ENCODE assay signal across 19 mouse cellular contexts in genomic region chr8:122902581-122902980, GRCm38 (mm10). TPM values are rescaled to one million over a fixed set of nuclear protein-coding genes. Genes with fewer than 3 reads are reported as not detected.
DNase-seq lines count a peak whose midpoint lies in the region; ATAC-seq and TF ChIP-seq lines count a peak whose summit lies in the region.
"Had no signal": no experiment of that assay in that cellular context is flagged by ENCODE, and none has a peak within 500 bp of the region (broad histone marks: within the 10 kb centered on the region; RNA-seq: fewer than 3 reads in every experiment).

No protein-coding gene starts in this region.

- H3K4me1 ChIP-seq in brown adipose tissue, adult 24 weeks (ENCODE audit: control insufficient read depth, insufficient read depth, insufficient read length, low read length): peaks cover 33% of the 10 kb centered on the region
- H3K4me1 ChIP-seq: midbrain, embryonic 13.5 days had no signal

- no peak for TF ChIP-seq CTCF in gastrocnemius, adult 2 months (IDR thresholded peaks at IDR 0.05)
- TF ChIP-seq CTCF in left cerebral cortex, adult 2 months (IDR thresholded peaks at IDR 0.05): no peak

- intact Hi-C loops in gastrocnemius, adult 2 months (cut with DNase I): loop anchor here (5.0 kb wide), 1 partner anchor 50 kb away; no protein-coding TSS in a partner anchor
- intact Hi-C loops in gastrocnemius, postnatal 14 days (cut with DNase I; ENCODE audit: low total_unique reads): no loop called here
- intact Hi-C loops in left cerebral cortex, adult 2 months (cut with DNase I): no loop called here

- no peak overlapping the region for H3K4me3 ChIP-seq in gastrocnemius, adult 2 months
- no peak overlapping the region for H3K4me3 ChIP-seq in left cerebral cortex, adult 2 months
- H3K4me3 ChIP-seq in brown adipose tissue, adult 24 weeks (ENCODE audit: insufficient read depth, low read depth, low read length): no peak overlapping the region
- H3K4me3 ChIP-seq: heart, embryonic 13.5 days; midbrain, embryonic 13.5 days; myocyte; neural tube, embryonic 15.5 days had no signal

- no peak for DNase-seq in gastrocnemius, adult 2 months
- DNase-seq in gastrocnemius, postnatal 14 days: no peak
- no peak for DNase-seq in left cerebral cortex, adult 2 months (ENCODE audit: extremely low spot score in 1 of 2, low spot score in 2 of 2)
- no peak for DNase-seq in left cerebral cortex, adult 8-10 months (ENCODE audit: low spot score in 2 of 2)
- DNase-seq in adrenal gland, postnatal 14 days: peak; percentile 71
- DNase-seq: gastrocnemius, postnatal 10 days; heart, postnatal 4 days; kidney, postnatal 4 days; left cerebral cortex, postnatal 4 days; lung, embryonic 14.5 days; lung, postnatal 4 days had no signal

- H3K27ac ChIP-seq in gastrocnemius, adult 2 months: peak overlapping the region; percentile 73
- peak overlapping the region; percentile 61 for H3K27ac ChIP-seq in left cerebral cortex, adult 2 months
- peak overlapping the region; percentile 84 for H3K27ac ChIP-seq in brown adipose tissue, adult 24 weeks (replicated peaks; ENCODE audit: low read depth, low read length)
- H3K27ac ChIP-seq: heart, embryonic 13.5 days; midbrain, embryonic 13.5 days; neural tube, embryonic 15.5 days had no signal

- no peak for ATAC-seq in granulocyte monocyte progenitor cell, adult 5-6 weeks (replicated peaks; ENCODE audit: poor library complexity, severe bottlenecking)
- ATAC-seq: inflammation-experienced regulatory T-cells, adult 6 months; midbrain, embryonic 13.5 days had no signal

RNA-seq across cellular contexts. Expression of gene Cdh15, which starts 54.8 kb away (rescaled TPM):
- total RNA-seq in gastrocnemius, adult 2 months (2021): 10 to 100 TPM; 19.0 to 22.8 TPM
- total RNA-seq in gastrocnemius, postnatal 14 days (2021): 10 to 100 TPM; 16.2 to 20.9 TPM
- 1 to 10 TPM in 1 of 2 experiments, under 1 TPM in 1; 0.97 to 1.1 TPM for total RNA-seq in left cerebral cortex, adult 2 months (2021)
- 1 to 10 TPM in 3 of 4 experiments, under 1 TPM in 1; 0.62 to 1.2 (median 1.1) TPM for total RNA-seq in left cerebral cortex, adult 8-10 months (2022)
- 0.19 and 0.41 TPM in 2 replicates for total RNA-seq in adrenal gland, postnatal 14 days (2021)
- polyA plus RNA-seq in brown adipose tissue, adult 24 weeks (2012; ENCODE audit: insufficient read depth, insufficient read length, missing spikeins): 0.32 TPM in 1 of 2 replicates, not detected in the other
- not detected in 2 replicates for total RNA-seq in granulocyte monocyte progenitor cell, adult 5-6 weeks (2014; fragmentation: Nextera tagmentation)
- not detected in 2 replicates for total RNA-seq in granulocyte monocyte progenitor cell, adult 5-6 weeks (2017)
- polyA plus RNA-seq: lung, embryonic 14.5 days; small intestine, adult 2 months had no signal

Comparison
In these comparisons a context has a peak if more than half of its experiments do, and no peak if none do; other contexts are left out.
1. RNA of gene Cdh15, which starts 54.8 kb away (total RNA-seq): 19.0 to 22.8 TPM in gastrocnemius, adult 2 months and 16.2 to 20.9 TPM in gastrocnemius, postnatal 14 days; 0.62 to 1.2 TPM in left cerebral cortex, adult 8-10 months, 0.97 to 1.1 TPM in left cerebral cortex, adult 2 months, 0.19 to 0.41 TPM in adrenal gland, postnatal 14 days and not detected in granulocyte monocyte progenitor cell, adult 5-6 weeks; every median in the first group is over 4 times any median in the second.
2. Peak in every context shown above with its lines, with median percentiles within 50 percentile points of each other: H3K27ac ChIP-seq.